Mouse (Mus musculus): ENCODE measurements at regions not wholly inside any gene's neighbourhood (a gene's known extent, or its start where the extent isn't known, plus 50 kb on each side); places are given as distances from the start of the nearest gene placed in this dataset.

GRCm38 (mm10) chr3:130900054-130900840, 170.0 kb upstream of the Rpl34 start:
- intact Hi-C loops (cut with DNase I; ENCODE audit: low total_unique reads) = no loop called here
- peak; percentile 18 for DNase-seq

- DNase-seq = no peak
- intact Hi-C loops (cut with DNase I; ENCODE audit: low total_unique reads) = no loop called here
These were observed 164.1 kb upstream of the Rpl34 start for GRCm38 (mm10) chr3:130894168-130894814.

- DNase-seq = no peak
- intact Hi-C loops (cut with DNase I; ENCODE audit: low total_unique reads) = no loop called here
These were observed 161.1 kb upstream of the Rpl34 start for GRCm38 (mm10) chr3:130891310-130891709.

- intact Hi-C loops (cut with DNase I; ENCODE audit: low total_unique reads) = no loop called here
- no peak for DNase-seq
These were observed 158.4 kb upstream of the Rpl34 start for GRCm38 (mm10) chr3:130888587-130888986.

GRCm38 (mm10) chr3:130887540-130888312, 157.5 kb upstream of the Rpl34 start:
- intact Hi-C loops (cut with DNase I; ENCODE audit: low total_unique reads) = no loop called here
- DNase-seq = no peak

GRCm38 (mm10) chr3:130885974-130886373, 155.8 kb upstream of the Rpl34 start:
- DNase-seq = no peak
- intact Hi-C loops (cut with DNase I; ENCODE audit: low total_unique reads) = no loop called here

GRCm38 (mm10) chr3:130884393-130884792, 154.2 kb upstream of the Rpl34 start:
- DNase-seq = no peak
- intact Hi-C loops (cut with DNase I; ENCODE audit: low total_unique reads) = no loop called here

GRCm38 (mm10) chr3:130883928-130884327, 153.7 kb upstream of the Rpl34 start:
- intact Hi-C loops (cut with DNase I; ENCODE audit: low total_unique reads) = no loop called here

GRCm38 (mm10) chr3:130883319-130883718, 153.1 kb upstream of the Rpl34 start:
- intact Hi-C loops (cut with DNase I; ENCODE audit: low total_unique reads) = no loop called here
- no peak for DNase-seq

More at GRCm38 (mm10) chr3:130883928-130884327, 153.7 kb upstream of the Rpl34 start:
- no peak for DNase-seq

- no peak for DNase-seq
- intact Hi-C loops (cut with DNase I; ENCODE audit: low total_unique reads) = no loop called here
These were observed 150.3 kb upstream of the Rpl34 start for GRCm38 (mm10) chr3:130880482-130880881.

- intact Hi-C loops (cut with DNase I; ENCODE audit: low total_unique reads) = no loop called here
- DNase-seq = no peak
These were observed 149.3 kb upstream of the Rpl34 start for GRCm38 (mm10) chr3:130879463-130879862.

GRCm38 (mm10) chr3:130878834-130879233, 148.6 kb upstream of the Rpl34 start:
- no peak for DNase-seq
- intact Hi-C loops (cut with DNase I; ENCODE audit: low total_unique reads) = no loop called here

- no peak for DNase-seq
- intact Hi-C loops (cut with DNase I; ENCODE audit: low total_unique reads) = no loop called here
These were observed 147.8 kb upstream of the Rpl34 start for GRCm38 (mm10) chr3:130877981-130878380.

GRCm38 (mm10) chr3:130873745-130874144, 143.5 kb upstream of the Rpl34 start:
- no peak for DNase-seq
- intact Hi-C loops (cut with DNase I; ENCODE audit: low total_unique reads) = no loop called here

GRCm38 (mm10) chr3:130866952-130867632, 136.9 kb upstream of the Rpl34 start:
- no peak for DNase-seq
- intact Hi-C loops (cut with DNase I; ENCODE audit: low total_unique reads) = no loop called here

- intact Hi-C loops (cut with DNase I; ENCODE audit: low total_unique reads) = no loop called here
- DNase-seq = no peak
These were observed 134.6 kb upstream of the Rpl34 start for GRCm38 (mm10) chr3:130864783-130865182.

GRCm38 (mm10) chr3:130863376-130863775, 133.2 kb upstream of the Rpl34 start:
- intact Hi-C loops (cut with DNase I; ENCODE audit: low total_unique reads) = no loop called here
- no peak for DNase-seq

- intact Hi-C loops (cut with DNase I; ENCODE audit: low total_unique reads) = no loop called here
- DNase-seq = no peak
These were observed 130.1 kb upstream of the Rpl34 start for GRCm38 (mm10) chr3:130860315-130860714.

GRCm38 (mm10) chr3:130853866-130854265, 123.7 kb upstream of the Rpl34 start:
- DNase-seq = no peak
- intact Hi-C loops (cut with DNase I; ENCODE audit: low total_unique reads) = no loop called here

GRCm38 (mm10) chr3:130850766-130851308, 120.6 kb upstream of the Rpl34 start:
- DNase-seq = no peak
- intact Hi-C loops (cut with DNase I; ENCODE audit: low total_unique reads) = no loop called here

Data from gastrocnemius, postnatal 14 days (tissue).